Mouse (Mus musculus) thymus, adult 18-20 months (tissue): ENCODE measurements around the gene Mvb12a.
A peak's percentile ranks its signal among the peaks of the same experiment; 100 is the strongest.
"Not testable (repeated sequence)": the region's sequence is repeated elsewhere in the genome, so short reads cannot be mapped to it uniquely, and the experiment has no call there.

Source experiments
- DNase-seq, 2 experiments: peaks; one replicate each; pipeline ENCODE4 v3.0.0; 2022; ENCODE audit warnings: mixed read lengths in 2 of 2

The Mvb12a gene

GRCm38 (mm10) chr8:71527162-71527870 lies 15.4 kb upstream of the Mvb12a start:
- DNase-seq: no peak

GRCm38 (mm10) chr8:71528362-71529073 lies 14.2 kb upstream of the Mvb12a start:
- no peak for DNase-seq

GRCm38 (mm10) chr8:71530735-71531467 lies 11.8 kb upstream of the Mvb12a start:
- not testable (repeated sequence) for DNase-seq

- peak in 1 of 2 experiments; percentile 16 for DNase-seq
Observed at GRCm38 (mm10) chr8:71534263-71534810, 8.4 kb upstream of the Mvb12a start.

GRCm38 (mm10) chr8:71535663-71536062 lies 7.1 kb upstream of the Mvb12a start:
- peak; percentile 41 to 60 for DNase-seq

GRCm38 (mm10) chr8:71537028-71537867 lies 5.5 kb upstream of the Mvb12a start, which contains the start of gene Bst2:
TSS of gene Bst2 (minus strand) at chr8:71537456.
- peak; percentile 77 to 88 for DNase-seq

- no peak for DNase-seq
Observed at GRCm38 (mm10) chr8:71543755-71544154, 1.0 kb downstream of the Mvb12a start.

- DNase-seq: no peak
Observed at GRCm38 (mm10) chr8:71545053-71545452, 2.3 kb downstream of the Mvb12a start.

GRCm38 (mm10) chr8:71547590-71547989 lies 4.9 kb downstream of the Mvb12a start:
- DNase-seq: peak; percentile 60 to 68

- no peak for DNase-seq
Observed at GRCm38 (mm10) chr8:71550754-71551153, 8.0 kb downstream of the Mvb12a start.

- DNase-seq: no peak
Observed at GRCm38 (mm10) chr8:71552770-71553169, 10.0 kb downstream of the Mvb12a start.

GRCm38 (mm10) chr8:71554001-71554400 lies 11.3 kb downstream of the Mvb12a start:
- no peak for DNase-seq

- no peak for DNase-seq
Observed at GRCm38 (mm10) chr8:71554644-71555043, 11.9 kb downstream of the Mvb12a start.

GRCm38 (mm10) chr8:71558071-71558957 lies 15.6 kb downstream of the Mvb12a start, which contains the start of gene Tmem221:
TSS of gene Tmem221 (minus strand) at chr8:71558871.
- peak; percentile 66 to 75 for DNase-seq

- peak; percentile 66 to 82 for DNase-seq
Observed at GRCm38 (mm10) chr8:71558958-71559690, 16.4 kb downstream of the Mvb12a start.

GRCm38 (mm10) chr8:71560071-71560470 lies 17.3 kb downstream of the Mvb12a start:
- no peak for DNase-seq

- no peak for DNase-seq
Observed at GRCm38 (mm10) chr8:71560765-71561164, 18.0 kb downstream of the Mvb12a start.

GRCm38 (mm10) chr8:71561401-71561800 lies 18.7 kb downstream of the Mvb12a start:
- DNase-seq: no peak

- DNase-seq: peak; percentile 62 to 69
Observed at GRCm38 (mm10) chr8:71562751-71563150, 20.0 kb downstream of the Mvb12a start.

- no peak for DNase-seq
Observed at GRCm38 (mm10) chr8:71563992-71564391, 21.3 kb downstream of the Mvb12a start.
